Mouse (Mus musculus) right cerebral cortex, postnatal 14 days (tissue): ENCODE data around the gene Lbh.

Experiments used
- DNase-seq: peaks from one replicate; pipeline ENCODE4 v3.0.0; 2022

Lbh gene

DNA sequence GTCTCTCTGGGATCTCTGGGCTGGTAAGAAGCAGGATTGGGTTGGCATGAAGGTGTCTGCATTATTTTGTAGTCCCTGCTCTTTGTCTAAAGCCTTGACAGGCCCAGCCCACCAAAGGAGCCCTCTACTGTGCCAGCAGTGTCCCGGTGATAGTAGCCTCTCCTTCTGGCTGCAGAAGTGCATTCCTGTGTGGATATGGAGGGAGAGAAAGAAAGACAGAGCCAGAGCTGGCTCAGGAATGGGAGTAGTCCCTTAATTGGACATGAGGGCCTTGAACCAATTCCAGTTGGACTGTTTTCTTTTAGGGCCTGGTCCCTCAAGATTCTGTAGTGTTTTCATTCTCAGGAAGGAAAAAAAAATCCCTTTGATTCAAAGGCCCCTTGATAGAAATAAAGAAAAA lies 6.4 kb upstream of the Lbh start:
- no peak for DNase-seq

DNA sequence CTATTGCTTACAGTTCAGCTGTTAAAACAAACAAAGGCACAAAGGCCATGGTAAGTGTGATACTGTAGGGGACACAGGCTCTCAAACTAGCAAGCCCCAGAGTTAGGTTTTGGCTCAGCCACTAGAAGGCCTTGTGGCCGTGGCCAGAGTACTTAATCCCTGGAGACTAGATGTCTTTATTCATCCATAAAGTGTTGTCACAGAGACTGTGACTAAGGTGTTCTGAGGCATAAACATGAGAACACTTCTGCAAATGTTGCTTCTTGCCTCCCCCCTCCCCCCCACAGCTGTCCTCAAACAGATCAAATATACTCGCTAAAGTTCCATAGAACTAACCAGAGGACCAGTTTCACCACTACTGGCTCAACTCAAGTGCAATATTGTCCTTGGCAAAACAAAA lies 4.0 kb upstream of the Lbh start:
- DNase-seq, result no peak

DNA sequence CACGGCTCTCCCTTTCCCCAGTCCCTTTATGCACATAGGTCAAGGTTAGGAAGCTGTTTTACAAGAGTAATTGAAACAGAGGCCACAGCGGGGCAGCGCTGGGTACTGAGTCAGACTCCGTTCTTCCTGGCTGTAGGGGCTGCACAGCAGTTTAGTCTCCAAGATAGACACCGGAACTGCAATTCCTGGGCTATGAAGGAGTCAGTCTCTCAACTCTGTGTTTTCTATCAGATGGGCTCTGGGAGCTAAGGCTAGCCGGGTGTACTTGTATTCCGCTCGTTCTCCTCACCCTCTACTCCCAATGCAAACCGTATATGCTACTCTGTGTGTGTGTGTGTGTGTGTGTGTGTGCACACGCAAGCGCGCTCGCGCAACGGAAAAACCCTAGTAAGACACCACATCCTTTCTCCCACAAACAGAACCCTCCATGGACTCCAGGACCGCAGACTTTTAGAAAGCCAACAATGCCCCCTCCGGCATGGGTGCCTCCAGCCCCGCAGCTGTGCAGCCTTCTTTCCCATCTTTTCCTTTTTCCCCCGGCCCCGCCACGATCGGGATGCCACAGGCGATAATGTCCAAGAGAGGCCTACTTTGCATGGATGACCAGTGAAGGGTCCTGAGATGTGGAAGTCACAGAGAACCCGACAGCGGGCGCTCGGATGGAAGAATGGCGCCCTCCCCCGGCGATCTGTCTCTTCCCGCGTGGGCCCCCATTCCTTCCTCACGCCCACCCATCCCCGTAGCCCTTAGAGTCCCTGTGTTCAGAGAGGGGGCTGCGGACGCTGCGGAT lies 669 bp upstream of the Lbh start:
- DNase-seq, result peak; percentile 71

DNA sequence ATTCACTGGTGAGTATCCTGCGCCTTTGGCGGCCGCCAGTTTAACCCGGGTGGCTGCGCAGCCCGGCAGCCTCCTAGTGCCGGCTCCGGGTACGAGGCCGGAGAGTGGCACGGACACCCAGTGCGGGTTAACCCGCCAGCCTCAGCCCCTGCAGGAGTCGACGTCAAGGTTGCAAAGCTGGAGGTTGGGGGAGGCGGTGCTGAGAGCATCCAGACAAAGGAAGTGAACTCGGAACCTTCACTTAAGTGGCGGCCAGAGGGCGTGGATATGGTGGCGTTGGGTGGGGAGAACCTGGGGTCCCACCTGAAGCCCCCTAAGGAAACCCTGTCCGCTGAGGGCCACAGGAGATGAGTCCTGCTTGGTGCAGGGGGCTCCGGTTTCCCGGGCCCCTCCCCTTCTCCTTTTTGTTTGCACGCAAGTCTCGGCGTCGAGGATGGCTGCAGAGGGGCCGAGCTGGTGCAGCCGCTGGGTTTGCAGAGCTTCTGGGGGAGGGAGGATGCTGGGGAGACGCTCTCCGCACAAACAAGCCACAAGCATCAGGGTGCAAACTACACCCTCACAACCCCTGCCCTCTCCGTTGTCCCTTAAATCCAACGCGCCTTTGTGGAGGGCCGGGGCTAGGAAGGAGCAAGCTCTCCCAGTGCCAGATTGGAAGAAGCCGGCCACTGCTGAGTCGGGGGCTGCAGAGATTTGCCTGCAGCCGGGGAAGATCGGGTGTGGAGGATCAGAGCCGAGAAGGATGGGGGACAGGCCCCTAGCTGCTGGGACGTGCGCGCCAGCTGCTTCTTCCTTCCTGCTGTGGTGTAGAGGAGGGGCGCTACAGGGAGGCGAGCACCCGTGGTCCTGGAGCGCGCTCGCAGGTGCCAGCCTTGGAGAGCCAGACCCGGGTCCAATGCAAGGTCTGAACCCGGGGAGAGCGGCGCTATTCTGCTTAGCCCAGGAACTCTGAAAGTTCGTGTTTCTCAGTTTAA lies 751 bp downstream of the Lbh start:
- DNase-seq, result peak; percentile 38

DNA sequence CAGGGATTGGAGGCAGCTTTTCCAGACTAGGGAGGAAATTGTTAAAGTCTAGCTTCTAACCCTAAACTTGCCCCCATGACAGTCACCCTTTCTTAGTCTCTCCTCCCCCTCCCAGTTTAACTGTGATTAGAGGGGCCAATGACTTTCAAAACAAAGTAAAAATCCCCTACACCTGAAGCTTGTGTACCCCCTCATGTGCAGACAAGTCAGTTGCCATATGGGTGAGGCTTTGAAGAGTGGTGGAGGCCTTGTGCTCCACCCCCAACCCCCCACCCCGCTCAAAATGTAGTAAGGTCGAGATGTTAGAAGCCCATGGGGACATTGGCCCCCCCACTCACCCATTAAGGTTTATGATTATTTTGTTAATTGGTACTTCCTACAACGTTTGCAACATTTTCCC lies 1.5 kb downstream of the Lbh start:
- DNase-seq, result no peak

DNA sequence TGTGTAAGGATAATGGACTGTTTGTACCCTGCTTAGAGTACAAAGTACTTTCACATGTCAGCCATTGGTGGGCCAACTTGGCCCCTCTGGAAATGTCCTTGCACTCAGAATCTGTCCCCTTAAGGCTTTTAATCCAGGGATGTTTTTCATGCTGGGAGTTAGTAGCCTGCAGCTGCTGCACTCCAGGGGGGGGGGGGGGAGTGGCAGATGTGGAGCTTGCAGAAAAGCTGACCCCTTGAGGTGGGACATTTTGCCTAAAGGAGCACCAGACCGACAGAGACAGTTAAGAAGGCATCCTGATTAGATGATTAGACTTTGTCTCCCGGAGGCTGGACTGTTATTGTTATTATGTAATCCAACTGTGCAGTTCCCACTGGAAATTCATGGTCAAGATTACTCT lies 2.3 kb downstream of the Lbh start:
- no peak for DNase-seq

DNA sequence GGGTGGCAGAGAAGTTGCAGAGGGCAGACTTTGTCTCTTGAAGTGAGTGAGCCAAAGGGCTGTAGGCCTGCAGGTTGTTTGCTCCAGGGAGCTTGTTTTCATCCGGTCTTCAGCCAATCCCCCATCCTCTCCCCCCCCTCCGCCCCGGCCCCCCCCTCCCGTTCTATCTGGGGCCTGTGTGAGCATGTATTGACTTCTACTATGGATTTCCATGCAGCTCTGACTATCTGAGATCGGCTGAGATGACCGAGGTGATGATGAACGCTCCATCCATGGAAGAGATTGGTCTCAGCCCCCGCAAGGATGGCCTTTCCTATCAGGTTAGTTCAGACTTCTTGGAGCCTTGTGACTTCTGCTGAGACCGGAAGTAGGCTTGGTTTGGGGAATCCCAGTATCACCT lies 2.9 kb downstream of the Lbh start:
- DNase-seq, result no peak

DNA sequence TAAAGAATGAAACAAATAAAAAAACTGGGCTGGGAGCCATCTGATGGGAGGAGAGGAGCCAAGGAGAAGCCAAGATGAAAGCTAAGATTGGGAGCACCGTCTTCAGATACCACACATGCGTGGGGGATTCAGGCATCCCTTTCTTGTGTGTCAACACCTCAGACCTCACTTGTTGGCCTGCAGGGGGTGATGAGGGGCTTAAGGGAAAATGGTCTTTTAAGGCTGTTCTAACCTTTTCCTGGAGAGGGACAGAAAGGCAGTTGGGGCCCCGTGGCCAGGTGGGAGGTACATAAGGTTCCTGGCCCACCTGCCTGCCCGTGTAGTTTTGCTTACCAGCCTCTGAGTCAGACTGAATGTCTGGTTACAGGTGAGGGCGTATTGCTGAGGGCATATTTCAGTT lies 4.1 kb downstream of the Lbh start:
- no peak for DNase-seq

DNA sequence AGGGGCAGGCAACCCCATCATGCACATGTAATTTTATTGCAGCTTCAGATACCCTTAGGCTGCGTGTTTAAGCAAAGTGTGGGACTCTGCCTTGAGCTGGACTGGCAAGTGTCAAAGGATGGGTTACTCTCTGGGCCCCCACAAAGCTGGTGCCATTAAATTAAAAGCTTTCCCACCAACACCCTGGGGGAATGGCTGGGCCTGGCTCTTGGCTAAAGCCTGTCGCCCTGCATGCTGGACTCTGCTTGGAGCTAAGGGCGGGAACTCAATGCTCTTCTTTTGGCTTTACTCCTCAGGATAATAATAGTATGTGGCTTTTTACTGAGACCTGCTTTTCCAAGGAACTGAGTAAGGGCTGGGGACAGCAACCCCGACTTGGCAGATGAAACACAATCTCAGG lies 5.2 kb downstream of the Lbh start:
- DNase-seq, result no peak

DNA sequence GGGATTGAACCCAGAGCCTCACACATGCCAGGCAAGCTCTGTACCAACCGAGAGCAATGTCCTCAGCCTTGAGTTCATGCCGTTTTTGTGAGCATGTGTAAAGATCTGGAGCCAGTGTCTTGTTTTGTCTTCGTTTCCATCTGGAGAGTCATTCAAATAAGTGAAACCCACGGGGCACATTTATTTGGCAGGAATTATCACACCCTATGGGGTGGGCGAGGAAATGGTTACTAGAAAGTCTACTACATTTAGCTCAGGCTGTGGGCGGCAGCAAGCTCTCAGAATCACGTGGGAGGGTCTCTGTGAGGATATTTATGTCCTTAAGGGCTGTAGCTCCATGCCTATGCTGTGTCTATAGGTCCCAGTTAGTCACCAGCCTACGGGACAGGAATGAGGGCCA lies 6.2 kb downstream of the Lbh start:
- DNase-seq, result peak; percentile 37

DNA sequence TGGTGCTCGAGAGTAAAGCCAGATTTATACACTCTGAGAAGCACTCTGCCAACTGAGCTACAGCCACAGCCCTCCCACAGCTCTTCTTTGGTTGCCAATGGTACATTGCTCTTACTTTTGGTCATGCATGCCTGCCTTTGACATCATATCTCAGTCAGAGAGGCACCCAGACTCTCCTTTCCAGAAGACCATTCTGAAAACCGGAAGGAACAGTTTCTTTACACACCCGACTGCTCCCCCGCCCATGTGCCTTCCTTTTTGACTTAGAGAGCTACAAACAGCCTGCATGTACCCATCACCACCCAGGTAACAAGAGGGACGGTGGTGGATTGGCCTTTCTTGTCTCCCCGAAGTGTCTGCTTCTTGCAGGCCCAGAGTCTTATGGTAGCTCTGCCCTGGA lies 7.0 kb downstream of the Lbh start:
- no peak for DNase-seq

DNA sequence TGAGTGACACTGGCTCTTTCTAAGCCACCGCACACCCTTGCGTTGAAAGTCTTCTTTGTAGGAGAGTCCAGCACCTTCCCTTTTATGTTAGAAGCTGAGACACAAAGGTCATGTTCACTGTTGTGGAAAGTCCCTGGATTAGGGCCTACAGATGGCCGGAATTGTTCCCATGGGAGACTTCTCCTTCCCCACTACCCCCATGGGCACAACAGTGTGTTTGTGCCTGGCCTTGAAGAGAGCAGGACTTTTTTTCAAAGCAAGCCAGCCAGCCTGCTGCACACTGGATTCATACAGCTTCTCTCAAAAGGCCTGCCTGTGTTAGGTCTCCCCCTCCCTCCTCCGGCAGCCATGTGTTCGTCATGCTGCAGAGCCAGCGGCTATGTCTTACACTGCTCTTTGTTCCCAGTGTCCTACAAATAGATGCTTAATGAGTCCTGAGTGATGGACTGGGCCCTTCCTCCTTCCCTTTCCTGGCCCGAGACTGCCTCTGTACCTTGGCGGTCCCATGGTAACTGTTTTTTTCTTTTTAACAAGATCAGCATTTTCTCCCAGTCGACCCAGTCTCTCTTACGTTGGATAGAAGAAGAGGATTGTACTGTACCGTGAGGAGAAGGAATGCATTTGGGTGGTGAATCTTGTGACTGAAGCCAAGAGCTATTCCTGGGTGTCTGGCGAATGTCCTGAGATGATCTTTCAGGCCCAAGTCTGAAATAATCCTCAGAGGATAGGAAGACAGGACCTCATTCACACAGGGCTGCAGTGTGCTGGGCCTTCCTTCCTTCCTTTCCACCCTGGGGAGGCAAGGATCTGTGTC lies 7.9 kb downstream of the Lbh start:
- peak; percentile 52 for DNase-seq

DNA sequence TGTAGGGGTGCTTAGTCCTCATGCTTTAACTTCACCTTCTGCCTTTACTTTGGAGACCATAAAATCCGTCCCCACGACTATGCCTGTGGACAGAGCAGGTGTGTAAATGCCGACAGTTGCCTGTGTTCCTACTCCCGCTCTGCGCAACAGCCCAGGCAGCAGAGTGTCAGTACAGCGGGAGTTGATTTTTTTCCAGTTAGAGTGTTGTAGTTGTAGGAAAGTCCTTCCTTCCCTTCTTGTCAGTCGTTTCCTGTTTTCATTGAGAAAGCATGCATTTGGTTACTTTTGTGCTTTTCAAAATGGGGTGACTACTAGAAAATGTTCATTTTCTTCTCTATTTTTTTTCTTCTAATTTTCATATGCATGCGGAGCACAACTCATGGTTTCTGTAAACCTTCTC lies 8.9 kb downstream of the Lbh start:
- DNase-seq, result no peak

DNA sequence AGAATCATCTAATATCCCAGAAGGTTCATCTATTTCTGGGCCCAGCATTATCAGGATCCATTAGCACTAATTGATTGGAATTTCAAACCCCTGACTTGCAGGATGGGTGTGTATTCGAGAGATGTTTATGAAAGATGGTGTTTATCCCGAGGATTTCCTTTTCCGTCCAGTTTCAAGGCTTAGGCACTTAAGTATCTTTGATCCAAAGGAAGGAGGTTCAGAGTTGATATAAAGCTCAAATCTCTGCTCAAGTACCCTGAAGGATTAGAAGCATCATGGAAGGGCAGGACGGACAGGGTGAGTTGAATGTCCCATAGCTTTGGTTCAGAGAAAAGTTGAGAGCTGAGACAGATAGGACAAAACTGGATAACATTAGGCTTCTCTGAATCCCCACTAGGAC lies 15.0 kb downstream of the Lbh start:
- DNase-seq, result no peak

DNA sequence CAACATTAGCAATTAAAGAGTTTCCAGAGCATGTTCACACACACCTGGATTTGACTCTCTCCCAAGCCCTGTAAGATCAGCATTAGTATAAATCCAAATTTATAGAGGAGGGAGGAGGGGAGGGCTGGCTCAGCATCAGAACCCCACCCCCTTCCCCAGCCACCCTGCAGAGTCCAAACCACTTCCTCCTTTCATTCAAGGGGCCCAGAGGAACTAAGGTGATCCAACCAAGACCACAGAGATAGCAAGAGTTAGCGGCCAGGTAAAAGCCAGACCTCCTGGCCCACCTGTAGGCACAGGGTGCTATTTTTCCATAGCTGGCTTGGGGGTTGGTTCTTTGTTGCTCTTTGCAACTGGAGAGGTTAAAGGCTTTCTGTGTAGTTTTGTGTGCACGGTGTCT lies 16.0 kb downstream of the Lbh start:
- no peak for DNase-seq

DNA sequence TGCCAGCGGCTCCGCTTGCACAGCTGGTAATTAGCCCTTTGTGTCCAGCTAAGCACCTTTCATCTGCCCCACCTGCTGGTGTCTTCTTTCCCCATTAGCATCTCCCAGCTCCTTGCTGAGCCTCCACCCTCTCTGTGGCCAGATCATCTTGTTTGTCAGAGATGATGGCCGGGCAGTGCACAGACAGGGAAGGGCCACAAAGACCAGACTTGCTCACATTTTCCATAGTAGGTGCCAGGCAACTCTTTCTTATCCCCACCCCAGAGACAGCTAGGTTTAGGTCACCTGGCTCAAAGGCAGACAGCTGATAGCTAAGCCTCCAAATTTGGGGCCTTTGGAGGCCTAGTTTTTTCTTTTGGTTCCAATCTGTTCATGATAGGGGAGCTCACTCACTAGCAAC lies 16.5 kb downstream of the Lbh start:
- no peak for DNase-seq

DNA sequence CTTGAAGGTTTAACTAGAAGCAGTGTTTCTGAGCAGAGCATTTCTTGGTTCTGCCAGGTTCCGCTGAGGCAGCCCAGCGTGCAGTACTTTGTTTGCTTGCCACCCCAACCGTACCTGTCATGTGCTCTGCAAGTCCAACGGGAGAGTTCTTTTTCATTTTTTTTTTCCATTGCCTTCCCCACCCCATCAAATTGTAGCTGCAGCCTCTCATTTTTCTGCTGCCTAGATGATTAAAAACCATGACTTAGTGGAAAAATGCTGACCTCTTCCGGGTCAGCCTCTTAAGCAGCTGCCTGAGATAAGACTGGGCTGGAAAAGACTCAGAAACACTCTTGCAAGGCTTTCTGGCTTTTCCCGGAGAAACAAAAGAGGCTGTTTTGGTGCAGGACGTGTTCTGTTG lies 17.8 kb downstream of the Lbh start:
- DNase-seq, result no peak

DNA sequence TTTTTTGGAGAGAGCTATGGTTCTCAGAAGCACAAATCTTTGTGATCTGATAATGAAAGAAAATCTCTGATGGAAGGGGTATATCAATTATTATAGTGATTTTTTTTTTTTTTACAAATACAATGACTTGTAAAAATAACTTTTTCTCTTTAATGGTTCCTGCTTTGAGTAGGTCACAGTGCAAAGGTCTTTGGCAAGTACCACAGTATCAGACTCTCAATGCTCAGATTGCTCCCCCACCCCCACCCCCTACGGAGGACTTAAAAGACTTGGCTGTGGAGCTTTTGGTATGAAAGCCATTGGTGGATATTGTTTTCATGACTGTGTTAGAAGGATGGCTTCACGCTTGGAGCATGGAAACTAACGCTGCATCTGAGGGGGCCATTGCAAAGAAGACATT lies 18.2 kb downstream of the Lbh start:
- DNase-seq, result no peak

DNA sequence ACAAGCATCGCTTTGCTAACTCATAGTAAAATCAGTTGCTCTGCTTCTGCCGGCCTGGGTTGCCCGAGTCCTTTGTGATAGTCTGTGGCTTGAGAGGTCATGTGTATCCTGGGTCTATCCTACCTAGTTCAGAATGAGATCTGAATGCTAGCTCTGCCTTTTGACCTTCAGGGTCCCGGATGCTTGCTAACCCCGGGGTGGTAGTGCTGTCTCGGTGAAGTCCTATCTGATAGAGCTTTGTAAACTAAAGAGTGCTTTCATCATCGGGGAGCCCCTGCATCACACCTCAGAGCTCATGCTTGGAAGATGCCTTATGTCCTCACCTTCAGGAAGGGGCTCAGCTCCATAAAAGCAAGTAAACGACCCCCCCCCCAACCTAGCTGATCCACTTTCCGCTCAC lies 19.1 kb downstream of the Lbh start:
- DNase-seq, result no peak

DNA sequence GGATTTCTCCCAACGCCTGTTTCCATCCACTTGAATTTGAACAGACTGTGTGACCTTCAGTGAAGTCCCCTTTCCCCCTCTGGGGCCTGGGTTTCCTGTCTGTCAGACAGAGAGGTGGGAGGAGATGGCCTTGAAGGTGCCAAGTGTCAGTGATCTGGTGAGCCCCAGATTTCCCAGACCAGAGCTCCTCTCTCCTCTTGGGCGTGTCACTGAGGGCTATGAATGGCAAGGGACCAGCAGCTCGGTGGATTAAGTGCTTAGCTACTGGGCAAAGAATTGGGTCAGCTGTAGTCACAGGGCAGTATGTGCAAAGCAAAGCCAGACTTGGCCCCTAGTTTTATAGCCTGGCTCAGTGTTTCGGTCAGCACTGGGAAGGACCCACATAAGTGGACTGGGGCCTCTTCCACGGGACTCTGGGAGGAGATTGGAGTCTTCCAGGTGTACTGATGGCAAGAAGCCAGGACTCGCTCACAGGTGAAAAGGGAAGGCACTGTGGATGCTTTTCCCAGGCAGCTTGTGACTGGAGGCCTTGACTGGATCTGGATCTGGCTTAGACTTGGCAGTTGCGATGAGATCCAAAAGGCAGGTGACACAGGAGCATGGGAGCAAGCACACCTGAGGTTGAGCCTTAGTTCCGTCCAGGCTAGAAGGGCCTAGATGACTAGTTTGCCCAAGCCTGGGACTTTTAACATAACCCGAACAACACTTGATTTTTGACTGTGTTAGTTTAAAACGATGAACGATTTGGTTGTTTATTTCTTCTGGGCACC lies 20.1 kb downstream of the Lbh start:
- DNase-seq, result no peak

DNA sequence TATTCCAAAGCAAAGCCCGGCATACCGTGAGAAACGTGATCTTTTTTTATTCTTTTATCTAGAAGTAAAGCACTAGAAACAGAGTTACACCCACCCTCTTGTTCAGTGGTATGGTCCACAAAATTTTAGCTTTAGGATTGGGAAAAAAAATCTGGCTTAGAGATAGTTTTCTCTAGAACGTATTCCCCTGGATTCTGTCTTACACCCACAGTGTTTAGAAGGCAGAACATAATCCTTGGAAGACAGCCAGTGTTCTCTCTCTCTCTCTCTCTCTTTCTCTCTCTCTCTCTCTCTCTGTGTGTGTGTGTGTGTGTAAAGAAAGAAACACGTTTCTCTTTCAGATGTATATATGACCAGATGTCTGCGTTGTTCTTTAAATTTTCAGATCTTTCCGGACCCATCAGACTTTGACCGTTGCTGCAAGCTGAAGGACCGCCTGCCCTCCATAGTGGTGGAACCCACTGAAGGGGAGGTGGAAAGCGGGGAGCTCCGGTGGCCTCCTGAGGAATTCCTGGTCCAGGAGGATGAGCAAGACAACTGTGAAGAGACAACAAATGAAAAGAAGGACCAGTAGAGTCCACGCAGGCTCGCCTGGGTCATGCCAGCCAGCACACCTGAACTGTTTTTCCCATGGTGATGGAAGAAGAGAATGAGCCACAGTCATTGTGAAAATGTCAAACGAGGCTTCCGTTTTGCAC lies 20.9 kb downstream of the Lbh start:
- no peak for DNase-seq

DNA sequence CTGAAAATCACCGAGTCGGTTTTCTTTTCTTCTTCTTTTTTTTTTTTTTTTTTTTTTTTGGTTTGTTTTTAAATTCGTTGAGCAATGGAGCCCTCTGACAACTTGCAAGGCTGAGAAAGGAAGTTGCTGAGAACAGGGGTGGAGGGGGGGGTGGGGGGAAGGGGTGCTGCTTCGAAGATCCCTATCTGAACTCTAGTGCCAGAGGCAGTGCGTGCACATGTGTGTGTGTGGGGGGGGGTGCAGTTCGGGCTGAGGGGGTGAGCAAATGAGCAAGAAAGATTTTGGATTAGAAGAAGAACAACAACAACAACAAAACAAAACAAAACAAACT lies 21.4 kb downstream of the Lbh start:
- no peak for DNase-seq
